In genomic region chr4:7984814-7985213, GRCm38 (mm10) we compare ENCODE assay signal across 24 mouse cellular contexts.
"Had no signal": no experiment of that assay in that cellular context is flagged by ENCODE, and none has a peak within 500 bp of the region (broad histone marks: within the 10 kb centered on the region; RNA-seq: fewer than 3 reads in every experiment).

No protein-coding gene starts in this region.

- H3K27ac ChIP-seq: heart, adult 2 months; heart, embryonic 13.5 days; heart, embryonic 15.5 days; hindbrain, embryonic 12.5 days; hindbrain, embryonic 14.5 days; intestine, embryonic 15.5 days; layer of hippocampus, adult 2 months; left cerebral cortex, adult 2 months; limb, embryonic 10.5 days; limb, embryonic 12.5 days had no signal

- ATAC-seq: hindbrain, embryonic 16.5 days; inflammation-experienced regulatory T-cells, adult 6 months; intestine, embryonic 15.5 days; intestine, postnatal 0 days had no signal

- H3K9ac ChIP-seq: heart, embryonic 13.5 days; heart, embryonic 15.5 days; hindbrain, embryonic 12.5 days; hindbrain, embryonic 14.5 days; intestine, embryonic 15.5 days; limb, embryonic 12.5 days had no signal

- H3K36me3 ChIP-seq: heart, embryonic 13.5 days; heart, embryonic 15.5 days; hindbrain, embryonic 12.5 days; intestine, embryonic 15.5 days; limb, embryonic 10.5 days; limb, embryonic 12.5 days had no signal

- DNase-seq: gastrocnemius, postnatal 14 days; gastrocnemius, postnatal 36 days; heart, adult 11 months; heart, adult 2 months; heart, postnatal 14 days; heart, postnatal 36 days; kidney, adult 18-20 months; kidney, adult 8-10 months; kidney, postnatal 10 days; kidney, postnatal 25 days; kidney, postnatal 4 days had no signal

- H3K4me3 ChIP-seq: heart, adult 2 months; heart, embryonic 13.5 days; heart, embryonic 15.5 days; hindbrain, embryonic 12.5 days; intestine, embryonic 15.5 days; layer of hippocampus, adult 2 months; left cerebral cortex, adult 2 months; limb, embryonic 10.5 days; limb, embryonic 12.5 days had no signal

- H3K4me2 ChIP-seq: heart, embryonic 11.5 days; heart, embryonic 13.5 days; heart, embryonic 15.5 days; hindbrain, embryonic 12.5 days; hindbrain, embryonic 14.5 days; intestine, embryonic 15.5 days; limb, embryonic 12.5 days had no signal

- H3K4me1 ChIP-seq: heart, embryonic 13.5 days; heart, embryonic 15.5 days; hindbrain, embryonic 12.5 days; intestine, embryonic 15.5 days; limb, embryonic 10.5 days; limb, embryonic 12.5 days had no signal

- H3K9me3 ChIP-seq: heart, embryonic 13.5 days; heart, embryonic 15.5 days; hindbrain, embryonic 12.5 days; intestine, embryonic 15.5 days; limb, embryonic 10.5 days; limb, embryonic 12.5 days had no signal

- H3K27me3 ChIP-seq: heart, embryonic 13.5 days; heart, embryonic 15.5 days; hindbrain, embryonic 12.5 days; intestine, embryonic 15.5 days; limb, embryonic 12.5 days had no signal
